Mouse (Mus musculus) heart, embryonic 14.5 days (tissue): ENCODE results near the gene Mindy1. TPM values are rescaled to one million over a fixed set of nuclear protein-coding genes. Genes with fewer than 3 reads are reported as not detected.

Source experiments
- ATAC-seq: fragments of 200-750 bp; cut with Nextera tagmentation; 2 replicates; pipeline ENCODE4 v1.8.0; 2017; ENCODE audit warnings: low read depth, moderate TSS enrichment; ENCODE audit not compliant: insufficient number of reproducible peaks, insufficient read depth, low FRiP score
- H3K27ac ChIP-seq, 2 experiments: fragments of 200-500 bp in 1 of 2; fragments of 300-500 bp in 1 of 2; sonication (generic) in 1 of 2; replicated peaks in 1 of 2; 2 replicates each; pipeline ENCODE4 v1.5.1; 2012 to 2014; ENCODE audit warnings: low read depth in 2 of 2, low read length in 2 of 2, control low read depth in 1 of 2, mild to moderate bottlenecking in 1 of 2, mixed read lengths in 1 of 2; ENCODE audit not compliant: control insufficient read depth in 1 of 2, insufficient read depth in 1 of 2
- H3K27me3 ChIP-seq: fragments of 300-500 bp; sonication (generic); 2 replicates; pipeline ENCODE4 v1.6.1; 2014; ENCODE audit warnings: mild to moderate bottlenecking, low read length, control low read depth; ENCODE audit not compliant: control insufficient read depth, insufficient read depth
- H3K36me3 ChIP-seq: fragments of 300-500 bp; sonication (generic); 2 replicates; pipeline ENCODE4 v1.6.1; 2014; ENCODE audit warnings: mild to moderate bottlenecking, control low read depth, low read length, mixed read lengths; ENCODE audit not compliant: control insufficient read depth, insufficient read depth
- H3K4me1 ChIP-seq, 2 experiments: fragments of 200-500 bp in 1 of 2; fragments of 300-500 bp in 1 of 2; sonication (generic) in 1 of 2; 2 replicates each; pipeline ENCODE4 v1.6.1; 2012 to 2014; ENCODE audit warnings: low read length in 2 of 2, control low read depth in 1 of 2, mixed read lengths in 1 of 2; ENCODE audit not compliant: control insufficient read depth in 2 of 2, insufficient read depth in 2 of 2
- H3K4me2 ChIP-seq: fragments of 300-500 bp; sonication (generic); 2 replicates; pipeline ENCODE4 v1.6.1; 2014; ENCODE audit warnings: mild to moderate bottlenecking, low read length
- H3K4me3 ChIP-seq, 2 experiments: fragments of 200-500 bp in 1 of 2; fragments of 300-500 bp in 1 of 2; sonication (generic) in 1 of 2; 2 replicates each; pipeline ENCODE4 v1.5.1; 2012 to 2014; ENCODE audit warnings: low read length in 2 of 2, mild to moderate bottlenecking in 2 of 2, control low read depth in 1 of 2, low read depth in 1 of 2, moderate library complexity in 1 of 2; ENCODE audit not compliant: control insufficient read depth in 1 of 2, insufficient read depth in 1 of 2
- H3K9ac ChIP-seq: fragments of 300-500 bp; sonication (generic); 2 replicates; pipeline ENCODE4 v1.6.1; 2014; ENCODE audit warnings: mild to moderate bottlenecking, low read length
- H3K9me3 ChIP-seq: fragments of 300-500 bp; sonication (generic); 2 replicates; pipeline ENCODE4 v1.6.1; 2016; ENCODE audit warnings: low read length, control low read depth; ENCODE audit not compliant: control insufficient read depth
- WGBS: fragments of 180-500 bp; shearing (Covaris S2); extraction: QIAGEN DNeasy Blood & Tissue Kit; methylation state at CpG from one replicate; pipeline ENCODE4 v1.1.7; 2014; 5-methylcytosine and 5-hydroxymethylcytosine counted together
- polyA plus RNA-seq: library from polyadenylated mRNA; unstranded; fragments of >200 nt; fragmentation: Nextera tagmentation; extraction: Ambion mirVana; gene quantifications from 2 replicates; pipeline ENCODE4 v1.2.1, GENCODE M21; 2014

Gene Mindy1
- polyA plus RNA-seq, 1 experiment from 2014 or later = 28.8 TPM

DNA sequence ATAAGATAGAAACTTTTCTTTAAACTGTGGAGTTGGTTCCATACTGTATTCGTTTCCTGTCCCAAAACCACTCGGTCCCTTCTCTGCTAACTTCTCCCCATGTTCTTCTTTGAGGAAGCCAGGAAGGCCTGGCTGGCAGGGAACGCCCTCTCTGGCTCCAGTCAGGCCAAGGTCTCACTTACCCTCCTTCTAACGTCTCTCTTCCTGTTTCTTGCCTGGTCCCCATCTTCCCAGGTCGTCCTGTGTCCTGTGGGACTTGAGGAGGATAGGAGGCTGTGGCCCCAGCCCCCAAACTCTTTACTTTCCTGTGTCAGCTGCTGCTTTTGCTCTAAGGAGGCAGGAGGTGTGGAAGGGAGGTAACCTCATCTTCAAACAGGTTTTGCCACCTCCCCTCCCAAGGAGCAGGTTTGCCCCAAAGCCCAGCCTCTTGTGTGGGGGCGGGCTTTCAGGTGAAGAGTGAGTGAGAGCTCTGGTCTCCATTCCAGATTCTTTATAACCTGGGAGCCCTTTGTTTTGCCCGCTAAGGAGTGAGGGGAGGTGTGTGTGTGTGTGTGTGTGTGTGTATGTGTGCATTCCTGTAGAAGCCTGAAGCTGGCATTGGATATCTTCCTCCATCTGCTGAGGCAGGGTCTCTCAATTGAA lies 30.2 kb upstream of the Mindy1 start, which contains the start of gene Bnipl:
Gene Bnipl, minus strand, starts transcription at position 411 of the 642 bp plus-strand sequence.
- no peak within 1 kb of the TSS for H3K4me3 ChIP-seq
- 46% methylated on average over 7 of the region's 7 CpGs for WGBS
- H3K27me3 ChIP-seq = no peaks in the 10 kb centered on the region
- no peaks in the 10 kb centered on the region for H3K9me3 ChIP-seq
- H3K4me2 ChIP-seq = no peak within 1 kb of the TSS
- no peaks in the 10 kb centered on the region for H3K4me1 ChIP-seq
- no peak for ATAC-seq
- peaks cover 42% of the 10 kb centered on the region for H3K36me3 ChIP-seq
- H3K27ac ChIP-seq = no peak within 1 kb of the TSS
- H3K9ac ChIP-seq = no peak within 1 kb of the TSS

DNA sequence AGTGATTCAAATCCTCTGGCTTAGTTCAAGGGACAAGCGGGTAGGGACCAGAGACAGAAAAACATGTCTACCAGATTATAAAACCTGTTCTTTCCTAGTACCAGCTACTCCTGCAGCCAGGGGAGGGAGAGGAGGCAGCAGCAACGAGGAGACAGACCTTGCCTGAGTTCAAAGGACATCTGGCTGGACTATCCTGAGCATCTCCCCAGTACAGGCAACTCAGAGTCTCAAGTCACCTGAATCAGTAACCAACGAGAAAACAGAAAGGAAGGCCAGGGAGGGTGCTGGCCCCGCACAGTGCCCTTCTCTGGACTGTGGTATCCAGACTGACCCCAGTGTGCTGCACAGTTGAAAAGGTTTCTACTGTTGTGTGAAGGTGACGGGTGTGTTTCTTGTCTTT lies 24.2 kb upstream of the Mindy1 start:
- ATAC-seq = no peak
- H3K4me2 ChIP-seq = no peak overlapping the region
- H3K4me3 ChIP-seq = no peak overlapping the region
- H3K4me1 ChIP-seq = no peaks in the 10 kb centered on the region
- H3K9ac ChIP-seq = no peak overlapping the region
- H3K27me3 ChIP-seq = no peaks in the 10 kb centered on the region
- WGBS = 88% methylated on average over 5 of the region's 5 CpGs
- no peaks in the 10 kb centered on the region for H3K9me3 ChIP-seq
- H3K27ac ChIP-seq = no peak overlapping the region
- peaks cover 93% of the 10 kb centered on the region for H3K36me3 ChIP-seq

DNA sequence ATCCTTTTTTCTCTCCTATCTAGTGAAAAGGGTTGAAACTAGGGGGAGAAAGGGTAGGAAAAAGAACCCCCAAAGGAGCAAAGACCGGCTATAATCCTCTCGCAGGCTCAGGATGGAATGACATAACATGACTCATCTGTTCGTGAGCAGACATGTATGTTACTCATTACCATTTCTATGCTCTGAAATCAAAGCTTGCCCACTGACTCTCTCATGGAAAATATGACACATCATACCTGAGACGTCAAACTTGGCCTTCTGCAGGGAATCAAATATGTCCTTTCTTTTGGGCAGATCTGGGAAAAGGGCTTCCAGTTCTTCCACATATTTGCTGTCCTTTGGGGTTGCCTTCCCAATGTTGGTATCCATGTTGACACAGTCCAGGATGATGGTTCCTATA lies 19.2 kb upstream of the Mindy1 start:
- Histone ChIP-seq H3K9ac (no peak overlapping the region), H3K4me2 (no peak overlapping the region), H3K36me3 (peaks cover 94% of the 10 kb centered on the region), H3K27me3 (no peaks in the 10 kb centered on the region), H3K9me3 (no peaks in the 10 kb centered on the region), H3K27ac (no peak overlapping the region), H3K4me1 (no peaks in the 10 kb centered on the region), H3K4me3 (no peak overlapping the region)
- WGBS = 86% methylated on average over 4 of the region's 4 CpGs
- ATAC-seq = no peak

DNA sequence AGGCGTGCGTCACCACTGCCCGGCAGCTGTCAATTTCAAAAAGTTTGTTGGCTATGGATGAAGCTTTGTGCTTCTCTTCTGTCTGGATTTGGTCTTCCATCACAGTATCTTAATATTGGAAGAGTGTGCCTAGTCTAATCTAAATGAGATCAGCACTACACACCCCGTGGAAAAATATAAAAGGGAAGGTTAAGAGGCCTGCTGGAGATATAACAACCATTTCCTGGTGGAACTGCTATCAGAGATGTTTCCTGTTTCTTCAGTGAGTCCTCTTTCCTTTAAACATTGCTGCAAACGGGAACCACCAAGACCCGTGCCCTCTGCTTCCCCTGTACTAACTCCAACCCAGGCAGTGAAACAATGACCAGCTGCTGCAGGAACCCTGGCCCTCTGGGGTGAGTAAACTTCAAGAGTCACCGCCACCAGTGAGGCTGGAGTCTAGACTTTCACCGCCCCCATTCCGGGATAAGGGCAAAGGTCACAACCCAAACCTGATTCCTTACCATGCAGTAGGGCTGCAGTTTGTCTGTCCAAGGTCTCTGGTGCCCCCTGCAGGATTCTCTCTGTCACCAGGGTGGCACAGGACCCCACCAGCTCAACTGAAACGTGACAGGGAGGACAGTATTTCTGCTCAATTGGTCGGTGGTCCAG lies 17.9 kb upstream of the Mindy1 start:
- Histone ChIP-seq H3K36me3 (peaks cover 94% of the 10 kb centered on the region), H3K9me3 (no peaks in the 10 kb centered on the region), H3K4me1 (no peaks in the 10 kb centered on the region), H3K9ac (no peak overlapping the region), H3K4me3 (no peak overlapping the region), H3K27ac (no peak overlapping the region), H3K27me3 (no peaks in the 10 kb centered on the region), H3K4me2 (no peak overlapping the region)
- ATAC-seq = no peak
- 51% methylated on average over 11 of the region's 11 CpGs for WGBS

DNA sequence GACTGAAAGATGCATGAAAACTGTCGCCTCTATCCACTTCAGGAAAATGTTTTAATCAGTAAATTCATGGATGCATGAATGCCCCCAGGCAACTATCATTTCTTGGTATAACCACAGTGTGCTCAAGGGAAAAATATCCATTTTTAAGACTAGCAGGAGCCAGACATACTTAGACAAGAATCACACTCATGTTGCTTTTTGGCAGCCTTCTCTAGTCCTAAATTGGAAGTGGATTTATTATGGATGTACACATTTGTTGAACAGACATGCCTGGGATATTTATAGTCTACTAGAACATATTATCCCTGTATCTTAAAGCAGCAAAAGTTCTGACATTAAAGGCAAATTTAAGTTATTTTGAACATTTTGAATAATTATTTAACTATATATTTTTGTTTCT lies 16.4 kb upstream of the Mindy1 start:
- H3K27me3 ChIP-seq = no peaks in the 10 kb centered on the region
- no peaks in the 10 kb centered on the region for H3K9me3 ChIP-seq
- no peak overlapping the region for H3K4me3 ChIP-seq
- no peak overlapping the region for H3K4me2 ChIP-seq
- no peak for ATAC-seq
- no peak overlapping the region for H3K27ac ChIP-seq
- H3K36me3 ChIP-seq = peaks cover 95% of the 10 kb centered on the region
- 75% methylated on average over 1 of the region's 1 CpGs for WGBS
- H3K9ac ChIP-seq = no peak overlapping the region
- H3K4me1 ChIP-seq = no peaks in the 10 kb centered on the region

DNA sequence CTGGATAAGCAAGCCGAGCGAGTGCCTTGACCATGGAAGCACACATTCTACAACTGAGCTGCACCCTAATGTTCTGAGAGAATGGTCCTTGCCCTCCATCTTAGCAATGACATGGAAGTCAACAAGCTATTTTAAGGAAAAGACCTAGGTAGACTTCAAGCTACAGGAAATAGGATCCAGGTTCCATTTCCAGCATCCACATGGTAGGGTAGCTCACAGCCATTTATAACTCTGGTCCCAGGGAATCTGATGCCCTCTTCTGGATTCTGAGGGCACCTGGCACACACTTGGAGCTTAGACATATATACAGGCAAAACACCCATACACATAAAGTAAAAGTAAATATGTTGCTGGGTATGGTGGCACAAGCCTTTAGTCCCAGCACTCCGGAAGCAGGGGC lies 15.1 kb upstream of the Mindy1 start:
- no peaks in the 10 kb centered on the region for H3K27me3 ChIP-seq
- 95% methylated on average over 3 of the region's 3 CpGs for WGBS
- H3K4me2 ChIP-seq = no peak overlapping the region
- H3K27ac ChIP-seq = no peak overlapping the region
- no peak overlapping the region for H3K9ac ChIP-seq
- H3K4me3 ChIP-seq = no peak overlapping the region
- ATAC-seq = no peak
- H3K4me1 ChIP-seq = peaks cover 0 to 2% of the 10 kb centered on the region in 2 experiments; a peak in 1 of 4 replicates
- peaks cover 84% of the 10 kb centered on the region for H3K36me3 ChIP-seq
- H3K9me3 ChIP-seq = no peaks in the 10 kb centered on the region

DNA sequence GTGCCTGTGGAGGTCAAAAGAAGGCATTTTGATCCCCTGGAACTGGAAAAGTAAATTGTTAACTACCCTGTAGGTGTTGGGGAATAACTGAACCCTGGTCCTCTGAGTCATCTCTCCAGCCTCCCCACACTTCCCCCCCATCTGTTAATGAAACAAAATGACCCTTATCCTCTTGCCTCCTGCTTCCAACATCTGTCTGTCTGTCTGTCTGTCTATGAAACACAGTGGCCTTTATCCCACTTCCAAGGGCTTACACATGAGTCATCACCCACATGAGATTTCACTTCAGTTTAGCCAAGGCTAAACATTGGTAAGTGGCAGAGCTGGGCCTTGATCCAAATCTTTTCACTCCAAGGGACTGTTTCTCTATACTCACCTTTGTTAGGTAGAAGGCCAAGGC lies 13.3 kb upstream of the Mindy1 start:
- Histone ChIP-seq H3K9me3 (no peaks in the 10 kb centered on the region), H3K36me3 (peaks cover 66% of the 10 kb centered on the region), H3K27ac (no peak overlapping the region)

More for the DNA sequence above, 13.3 kb upstream of the Mindy1 start:
- H3K9ac ChIP-seq = no peak overlapping the region
- no peaks in the 10 kb centered on the region for H3K27me3 ChIP-seq
- H3K4me1 ChIP-seq = peaks cover 0 to 3% of the 10 kb centered on the region in 2 experiments; a peak in 1 of 4 replicates
- no peak for ATAC-seq
- no peak overlapping the region for H3K4me3 ChIP-seq
- H3K4me2 ChIP-seq = no peak overlapping the region
